Mouse (Mus musculus): ENCODE measurements around the gene Hoxa5. TPM values are rescaled to one million over a fixed set of nuclear protein-coding genes. Genes with fewer than 3 reads are reported as not detected.

Hoxa5 gene
- polyA plus RNA-seq, 1 experiment from 2014 or later = 0.08 TPM

- H3K9ac ChIP-seq (replicated peaks) = no peak overlapping the region
- no peak overlapping the region for H3K4me3 ChIP-seq (replicated peaks)
- peaks cover 9% of the 10 kb centered on the region for H3K4me1 ChIP-seq (replicated peaks)
- peaks cover 100% of the 10 kb centered on the region for H3K27me3 ChIP-seq
- H3K27ac ChIP-seq = no peak overlapping the region
- no peak for ATAC-seq
- WGBS = 11% methylated on average over 5 of the region's 5 CpGs
- no peaks in the 10 kb centered on the region for H3K9me3 ChIP-seq
- H3K36me3 ChIP-seq = no peaks in the 10 kb centered on the region
- H3K4me2 ChIP-seq (replicated peaks) = no peak overlapping the region
Measured at GRCm38 (mm10) chr6:52214271-52214670, 9.9 kb upstream of the Hoxa5 start.

- peaks cover 15% of the 10 kb centered on the region for H3K4me1 ChIP-seq (replicated peaks)
- 2% methylated on average over 38 of the region's 38 CpGs for WGBS
- H3K4me2 ChIP-seq (replicated peaks) = no peak within 1 kb of the TSS
- ATAC-seq = no peak
- H3K4me3 ChIP-seq (replicated peaks) = no peak within 1 kb of the TSS
- H3K9me3 ChIP-seq = no peaks in the 10 kb centered on the region
- H3K9ac ChIP-seq (replicated peaks) = no peak within 1 kb of the TSS
- H3K27me3 ChIP-seq = peaks cover 100% of the 10 kb centered on the region
- H3K36me3 ChIP-seq = no peaks in the 10 kb centered on the region
- H3K27ac ChIP-seq = no peak within 1 kb of the TSS
Measured at GRCm38 (mm10) chr6:52213119-52213986, 9.0 kb upstream of the Hoxa5 start, which contains the start of the genes Hoxa3 and Gm28308. Gene Hoxa3, minus strand, starts transcription at chr6:52213336. Gene Gm28308, minus strand, starts transcription at chr6:52213339.

GRCm38 (mm10) chr6:52212556-52213118, 8.2 kb upstream of the Hoxa5 start:
- no peak overlapping the region for H3K4me2 ChIP-seq (replicated peaks)
- H3K4me1 ChIP-seq (replicated peaks) = peaks cover 15% of the 10 kb centered on the region
- H3K36me3 ChIP-seq = no peaks in the 10 kb centered on the region
- no peak overlapping the region for H3K9ac ChIP-seq (replicated peaks)
- peaks cover 100% of the 10 kb centered on the region for H3K27me3 ChIP-seq
- no peak overlapping the region for H3K27ac ChIP-seq
- H3K9me3 ChIP-seq = no peaks in the 10 kb centered on the region
- ATAC-seq = no peak
- no peak overlapping the region for H3K4me3 ChIP-seq (replicated peaks)
- 3% methylated on average over 22 of the region's 22 CpGs for WGBS

GRCm38 (mm10) chr6:52211961-52212360, 7.6 kb upstream of the Hoxa5 start:
- Histone ChIP-seq H3K27ac (no peak overlapping the region), H3K4me2 (replicated peaks) (no peak overlapping the region), H3K9me3 (no peaks in the 10 kb centered on the region), H3K4me1 (replicated peaks) (peaks cover 9% of the 10 kb centered on the region), H3K9ac (replicated peaks) (no peak overlapping the region), H3K36me3 (no peaks in the 10 kb centered on the region), H3K4me3 (replicated peaks) (no peak overlapping the region), H3K27me3 (peaks cover 100% of the 10 kb centered on the region)
- 4% methylated on average over 13 of the region's 13 CpGs for WGBS
- no peak for ATAC-seq

- Histone ChIP-seq H3K9me3 (no peaks in the 10 kb centered on the region), H3K4me1 (replicated peaks) (0 out of 2 replicates have a peak, but pooled peaks cover 6% of the 10 kb centered on the region), H3K4me2 (replicated peaks) (no peak overlapping the region), H3K9ac (replicated peaks) (no peak overlapping the region), H3K36me3 (no peaks in the 10 kb centered on the region), H3K27me3 (peaks cover 100% of the 10 kb centered on the region), H3K27ac (no peak overlapping the region), H3K4me3 (replicated peaks) (no peak overlapping the region)
- peak; percentile 53; the same call in 1 of the 2 replicates for ATAC-seq
- WGBS = 1% methylated on average over 37 of the region's 37 CpGs
Measured at GRCm38 (mm10) chr6:52211170-52211935, 7.0 kb upstream of the Hoxa5 start.

- H3K4me1 ChIP-seq (replicated peaks) = 0 out of 2 replicates have a peak, but pooled peaks cover 6% of the 10 kb centered on the region
- no peaks in the 10 kb centered on the region for H3K9me3 ChIP-seq
- WGBS = 7% methylated on average over 12 of the region's 12 CpGs
- H3K9ac ChIP-seq (replicated peaks) = no peak overlapping the region
- H3K36me3 ChIP-seq = no peaks in the 10 kb centered on the region
- peaks cover 100% of the 10 kb centered on the region for H3K27me3 ChIP-seq
- no peak overlapping the region for H3K27ac ChIP-seq
- H3K4me3 ChIP-seq (replicated peaks) = no peak overlapping the region
- H3K4me2 ChIP-seq (replicated peaks) = no peak overlapping the region
- ATAC-seq = no peak
Measured at GRCm38 (mm10) chr6:52209685-52210046, 5.3 kb upstream of the Hoxa5 start.

- H3K27ac ChIP-seq = no peak overlapping the region
- no peaks in the 10 kb centered on the region for H3K36me3 ChIP-seq
- no peak overlapping the region for H3K9ac ChIP-seq (replicated peaks)
- no peaks in the 10 kb centered on the region for H3K9me3 ChIP-seq
- peaks cover 100% of the 10 kb centered on the region for H3K27me3 ChIP-seq
- H3K4me2 ChIP-seq (replicated peaks) = peak overlapping the region; percentile 29; the same call in 1 of the 2 replicates
- ATAC-seq = no peak
- WGBS = 1% methylated on average over 18 of the region's 18 CpGs
- H3K4me3 ChIP-seq (replicated peaks) = no peak overlapping the region; the same call in 1 of the 2 replicates
- H3K4me1 ChIP-seq (replicated peaks) = peaks cover 10% of the 10 kb centered on the region
Measured at GRCm38 (mm10) chr6:52208868-52209684, 4.7 kb upstream of the Hoxa5 start.

GRCm38 (mm10) chr6:52208072-52208867, 3.9 kb upstream of the Hoxa5 start, which contains the start of gene Hoxa6:
Gene Hoxa6, minus strand, starts transcription at chr6:52208722.
- Histone ChIP-seq H3K27ac (no peak within 1 kb of the TSS), H3K27me3 (peaks cover 100% of the 10 kb centered on the region), H3K4me3 (replicated peaks) (no peak within 1 kb of the TSS; the same call in 1 of the 2 replicates), H3K9ac (replicated peaks) (no peak within 1 kb of the TSS), H3K4me2 (replicated peaks) (peak within 1 kb of the TSS; percentile 29; the same call in 1 of the 2 replicates), H3K36me3 (no peaks in the 10 kb centered on the region), H3K4me1 (replicated peaks) (peaks cover 15% of the 10 kb centered on the region), H3K9me3 (no peaks in the 10 kb centered on the region)
- WGBS = 1% methylated on average over 47 of the region's 47 CpGs
- no peak for ATAC-seq

- peaks cover 15% of the 10 kb centered on the region for H3K4me1 ChIP-seq (replicated peaks)
- no peak for ATAC-seq
- no peaks in the 10 kb centered on the region for H3K9me3 ChIP-seq
- H3K4me2 ChIP-seq (replicated peaks) = no peak overlapping the region
- no peak overlapping the region for H3K9ac ChIP-seq (replicated peaks)
- no peak overlapping the region for H3K4me3 ChIP-seq (replicated peaks)
- no peaks in the 10 kb centered on the region for H3K36me3 ChIP-seq
- H3K27ac ChIP-seq = no peak overlapping the region
- H3K27me3 ChIP-seq = peaks cover 100% of the 10 kb centered on the region
Measured at GRCm38 (mm10) chr6:52207684-52207976, 3.2 kb upstream of the Hoxa5 start.

GRCm38 (mm10) chr6:52206882-52207683, 2.7 kb upstream of the Hoxa5 start:
- Histone ChIP-seq H3K4me2 (replicated peaks) (no peak overlapping the region), H3K4me1 (replicated peaks) (peaks cover 15% of the 10 kb centered on the region), H3K9ac (replicated peaks) (no peak overlapping the region), H3K27ac (no peak overlapping the region), H3K36me3 (no peaks in the 10 kb centered on the region), H3K9me3 (no peaks in the 10 kb centered on the region), H3K27me3 (peaks cover 100% of the 10 kb centered on the region), H3K4me3 (replicated peaks) (no peak overlapping the region)
- no peak for ATAC-seq
- 4% methylated on average over 4 of the region's 4 CpGs for WGBS
